Mouse (Mus musculus): ENCODE results near the gene Ptpn21. TPM values are rescaled to one million over a fixed set of nuclear protein-coding genes. Genes with fewer than 3 reads are reported as not detected.
A peak's percentile ranks its signal among the peaks of the same experiment; 100 is the strongest.

Gene Ptpn21
- total and polyA plus RNA-seq, 3 experiments: 1.2 to 3.8 TPM; not detected in 1

DNA sequence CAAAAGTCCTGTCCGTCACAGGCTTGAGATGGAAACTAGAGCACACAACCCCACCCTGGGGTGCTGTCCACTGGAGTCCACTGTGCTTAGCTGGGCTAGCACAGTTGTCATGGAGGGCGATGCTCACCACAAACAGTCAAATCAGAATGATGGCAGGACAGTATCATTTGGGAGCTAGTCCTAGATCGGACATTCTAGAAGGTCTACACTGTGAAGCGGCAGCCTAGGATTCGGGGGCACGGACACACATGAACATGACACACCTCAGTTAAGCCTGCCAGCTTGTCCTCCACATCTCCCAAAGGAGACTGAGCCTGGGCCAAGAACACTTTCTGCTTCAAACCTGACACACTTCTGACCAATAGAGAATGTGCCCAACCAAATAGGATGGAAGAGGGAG, 60.3 kb downstream of the Ptpn21 start:
- H3K4me3 ChIP-seq (ENCODE audit: control insufficient read depth in 1 of 2, insufficient read depth in 1 of 2, low read depth in 2 of 2, low read length in 2 of 2): no peak overlapping the region
- no peaks in the 10 kb centered on the region for H3K27me3 ChIP-seq (ENCODE audit: control insufficient read depth in 1 of 2, insufficient read depth in 2 of 2, low read length in 2 of 2)
- no peaks in the 10 kb centered on the region for H3K9me3 ChIP-seq (replicated peaks; ENCODE audit: insufficient read depth, low read length)
- no peaks in the 10 kb centered on the region for H3K4me1 ChIP-seq (ENCODE audit: control insufficient read depth in 1 of 2, insufficient read depth in 2 of 2, low read length in 2 of 2)
- DNase-seq (ENCODE audit: low read depth, low spot score): no peak
- TF ChIP-seq KAT2A (conservative IDR thresholded peaks at IDR 0.05; ENCODE audit: low read depth, low read length) (no peak), POLR2AphosphoS2 (IDR thresholded peaks at IDR 0.05; ENCODE audit: low read length) (no peak), POLR2A (IDR thresholded peaks at IDR 0.05; ENCODE audit: control insufficient read depth in 1 of 2, insufficient read depth in 1 of 2, low read depth in 1 of 2, low read length in 2 of 2, poor library complexity in 1 of 2) (no peak), E2F4 (IDR thresholded peaks at IDR 0.05; ENCODE audit: borderline replicate concordance, low read depth, low read length) (no peak), USF2 (IDR thresholded peaks at IDR 0.05; ENCODE audit: borderline replicate concordance in 1 of 2, insufficient read depth in 1 of 2, low read depth in 1 of 2, low read length in 2 of 2) (no peak), JUND (IDR thresholded peaks at IDR 0.05; ENCODE audit: low read depth, low read length) (no peak), RAD21 (IDR thresholded peaks at IDR 0.05; ENCODE audit: low read depth, low read length) (no peak), POLR2AphosphoS5 (IDR thresholded peaks at IDR 0.05; ENCODE audit: borderline replicate concordance, low read depth, low read length) (no peak), EP300 (IDR thresholded peaks at IDR 0.05; ENCODE audit: low read depth in 1 of 2, low read length in 2 of 2) (no peak), RCOR1 (IDR thresholded peaks at IDR 0.05; ENCODE audit: low read depth, low read length) (no peak), TCF12 (IDR thresholded peaks at IDR 0.05; ENCODE audit: low read depth, low read length) (no peak), MEF2A (IDR thresholded peaks at IDR 0.05; ENCODE audit: extremely low read depth, insufficient replicate concordance, low read depth, low read length, poor library complexity, severe bottlenecking) (no peak), GATA1 (IDR thresholded peaks at IDR 0.05; ENCODE audit: low read depth, low read length) (no peak), SIN3A (IDR thresholded peaks at IDR 0.05; ENCODE audit: low read length) (no peak), UBTF (IDR thresholded peaks at IDR 0.05; ENCODE audit: borderline replicate concordance, insufficient read depth, low read depth, low read length) (no peak), MAFK (IDR thresholded peaks at IDR 0.05; ENCODE audit: borderline replicate concordance, low read depth, low read length) (no peak), ZMIZ1 (IDR thresholded peaks at IDR 0.05; ENCODE audit: low read depth, low read length) (no peak)
- H3K27ac ChIP-seq (ENCODE audit: control insufficient read depth, low read depth, low read length): no peak overlapping the region
- no peaks in the 10 kb centered on the region for H3K79me2 ChIP-seq (ENCODE audit: control insufficient read depth, insufficient read depth, low read length, poor library complexity)
- H3K9ac ChIP-seq (ENCODE audit: control insufficient read depth, low read depth, low read length, poor library complexity, severe bottlenecking): no peak overlapping the region
- no peaks in the 10 kb centered on the region for H3K36me3 ChIP-seq (ENCODE audit: control insufficient read depth in 1 of 2, insufficient read depth in 2 of 2, low read length in 2 of 2)

DNA sequence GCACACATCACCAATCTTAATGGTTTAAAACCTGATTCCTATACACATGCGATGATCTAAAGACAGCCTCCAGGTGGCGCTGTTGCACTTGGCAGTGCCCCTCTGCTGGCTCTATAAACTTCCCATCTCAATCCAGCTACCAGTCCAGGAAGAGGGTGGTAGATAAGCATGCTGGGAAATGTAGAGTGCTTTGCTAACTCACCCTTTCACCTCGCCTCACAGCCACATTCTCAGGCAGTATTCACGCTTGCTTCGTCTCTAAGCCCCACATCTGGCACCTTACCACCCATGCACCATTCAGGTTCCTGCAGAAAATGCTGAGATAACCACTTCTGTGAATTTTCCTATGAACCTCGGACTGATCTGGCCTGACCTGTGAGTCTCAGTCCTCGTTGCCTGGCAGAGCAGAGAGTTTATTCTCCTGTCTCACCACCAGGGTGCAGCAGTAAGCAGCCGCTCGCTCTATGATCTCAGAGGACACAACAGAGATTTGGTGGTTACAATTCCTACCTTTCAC, 62.5 kb downstream of the Ptpn21 start:
- peak; percentile 90 for DNase-seq (ENCODE audit: low read depth, low spot score)
- H3K4me3 ChIP-seq (ENCODE audit: control insufficient read depth in 1 of 2, insufficient read depth in 1 of 2, low read depth in 2 of 2, low read length in 2 of 2): peak overlapping the region; percentile 57 to 80
- H3K9ac ChIP-seq (ENCODE audit: control insufficient read depth, low read depth, low read length, poor library complexity, severe bottlenecking): peak overlapping the region; percentile 75
- H3K4me1 ChIP-seq (ENCODE audit: control insufficient read depth in 1 of 2, insufficient read depth in 2 of 2, low read length in 2 of 2): no peaks in the 10 kb centered on the region
- no peaks in the 10 kb centered on the region for H3K36me3 ChIP-seq (ENCODE audit: control insufficient read depth in 1 of 2, insufficient read depth in 2 of 2, low read length in 2 of 2)
- no peaks in the 10 kb centered on the region for H3K27me3 ChIP-seq (ENCODE audit: control insufficient read depth in 1 of 2, insufficient read depth in 2 of 2, low read length in 2 of 2)
- H3K9me3 ChIP-seq (replicated peaks; ENCODE audit: insufficient read depth, low read length): no peaks in the 10 kb centered on the region
- no peaks in the 10 kb centered on the region for H3K79me2 ChIP-seq (ENCODE audit: control insufficient read depth, insufficient read depth, low read length, poor library complexity)
- H3K27ac ChIP-seq (ENCODE audit: control insufficient read depth, low read depth, low read length): peak overlapping the region; percentile 74
- TF ChIP-seq ZNF384 (IDR thresholded peaks at IDR 0.05; ENCODE audit: low read depth, low read length) (no peak), ZC3H11A (IDR thresholded peaks at IDR 0.05; ENCODE audit: low read depth, low read length) (peak; percentile 55; the same call in 1 of the 2 replicates), TAL1 (IDR thresholded peaks at IDR 0.05; ENCODE audit: low read length) (no peak), CTCF (IDR thresholded peaks at IDR 0.05 in 2 of 3, conservative IDR thresholded peaks at IDR 0.05 in 1 of 3; ENCODE audit: control insufficient read depth in 1 of 3, insufficient read depth in 1 of 3, low read depth in 2 of 3, low read length in 3 of 3, poor library complexity in 1 of 3, severe bottlenecking in 1 of 3) (peak; percentile 84 to 88 (median 87)), TBP (IDR thresholded peaks at IDR 0.05; ENCODE audit: low read depth, low read length) (0 out of 2 replicates have a peak, but pooled peaks have one; percentile 10), POLR2AphosphoS5 (IDR thresholded peaks at IDR 0.05; ENCODE audit: borderline replicate concordance, low read depth, low read length) (no peak), POLR2AphosphoS2 (IDR thresholded peaks at IDR 0.05; ENCODE audit: low read length) (no peak), MYC (IDR thresholded peaks at IDR 0.05; ENCODE audit: low read depth, low read length) (peak; percentile 76; the same call in 1 of the 2 replicates), RAD21 (IDR thresholded peaks at IDR 0.05; ENCODE audit: low read depth, low read length) (peak; percentile 88), SMC3 (IDR thresholded peaks at IDR 0.05; ENCODE audit: low read depth, low read length) (peak; percentile 60), CHD1 (IDR thresholded peaks at IDR 0.05; ENCODE audit: low read depth, low read length) (no peak), MAZ (IDR thresholded peaks at IDR 0.05; ENCODE audit: low read depth, low read length) (no peak), GABPA (IDR thresholded peaks at IDR 0.05; ENCODE audit: low read depth, low read length) (no peak), POLR2A (IDR thresholded peaks at IDR 0.05; ENCODE audit: control insufficient read depth in 1 of 2, insufficient read depth in 1 of 2, low read depth in 1 of 2, low read length in 2 of 2, poor library complexity in 1 of 2) (no peak), SIN3A (IDR thresholded peaks at IDR 0.05; ENCODE audit: low read length) (0 out of 2 replicates have a peak, but pooled peaks have one; percentile 34), ELF1 (IDR thresholded peaks at IDR 0.05; ENCODE audit: low read depth, low read length) (peak; percentile 67), ZMIZ1 (IDR thresholded peaks at IDR 0.05; ENCODE audit: low read depth, low read length) (no peak), HCFC1 (IDR thresholded peaks at IDR 0.05; ENCODE audit: low read depth, low read length) (no peak), GATA1 (IDR thresholded peaks at IDR 0.05; ENCODE audit: low read depth, low read length) (peak; percentile 39; the same call in 1 of the 2 replicates), RCOR1 (IDR thresholded peaks at IDR 0.05; ENCODE audit: low read depth, low read length) (0 out of 2 replicates have a peak, but pooled peaks have one; percentile 32)
